Mouse (Mus musculus) lung, postnatal 14 days (tissue): Measurements from ENCODE around the gene Tas2r114.

Experiments
- DNase-seq: peaks from one replicate; pipeline ENCODE4 v3.0.0; 2021

Tas2r114 gene

GRCm38 (mm10) chr6:131689963-131690362 lies at the start of gene Tas2r114:
Tas2r114 (minus strand) TSS chr6:131690063.
- no peak for DNase-seq

- no peak for DNase-seq
These were observed 22.9 kb upstream of the Tas2r114 start for GRCm38 (mm10) chr6:131712803-131713202.

GRCm38 (mm10) chr6:131687395-131687794 lies 2.5 kb downstream of the Tas2r114 start, which contains the start of gene Tas2r105:
Tas2r105 (minus strand) TSS chr6:131687495.
- DNase-seq: no peak

GRCm38 (mm10) chr6:131685644-131686043 lies 4.2 kb downstream of the Tas2r114 start, which contains the start of gene Tas2r104:
Tas2r104 (minus strand) TSS chr6:131685744.
- no peak for DNase-seq

- no peak for DNase-seq
These were observed 11.1 kb downstream of the Tas2r114 start, which contains the start of gene Tas2r106 for GRCm38 (mm10) chr6:131678786-131679185. Tas2r106 (minus strand) TSS chr6:131678886.

GRCm38 (mm10) chr6:131660049-131660448 lies 29.8 kb downstream of the Tas2r114 start, which contains the start of gene Tas2r107:
Tas2r107 (minus strand) TSS chr6:131660149.
- DNase-seq: no peak
